In the genomic region with DNA sequence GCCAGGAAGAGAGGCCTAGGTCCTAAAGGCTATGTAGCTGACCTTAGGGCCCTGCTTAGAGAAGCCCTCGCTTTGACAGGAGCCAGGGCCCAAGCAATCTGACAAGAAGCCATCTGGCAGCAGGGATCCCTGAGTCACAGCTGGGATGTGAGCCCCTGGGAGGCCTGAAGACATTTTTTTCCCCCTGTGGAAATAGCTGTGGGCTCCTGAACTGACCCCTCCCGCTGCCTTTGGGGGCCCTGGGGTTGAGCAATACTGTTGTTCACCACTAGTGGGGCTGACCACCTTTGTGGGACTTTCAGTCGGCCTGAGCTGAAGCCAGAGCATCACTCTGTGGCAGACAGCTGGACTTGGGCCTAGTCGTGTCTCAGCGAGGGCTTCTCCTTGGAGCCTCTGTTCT, we compare ENCODE assay signal across 10 mouse cellular contexts.
DNase-seq lines count a peak whose midpoint lies in the region; ATAC-seq lines count a peak whose summit lies in the region.
"Had no signal": no experiment of that assay in that cellular context is flagged by ENCODE, and none has a peak within 500 bp of the region (broad histone marks: within the 10 kb centered on the region; RNA-seq: fewer than 3 reads in every experiment).

No protein-coding gene starts in this region.

- no peak overlapping the region for H3K9ac ChIP-seq in kidney, embryonic 15.5 days
- H3K9ac ChIP-seq in limb, embryonic 11.5 days (ENCODE audit: low read length): peak overlapping the region; percentile 17; the same call in 1 of the 2 replicates

- ATAC-seq in kidney, embryonic 15.5 days (replicated peaks; ENCODE audit: low FRiP score): no peak
- no peak for ATAC-seq in limb, embryonic 11.5 days (ENCODE audit: insufficient number of reproducible peaks, low FRiP score, low TSS enrichment, low read depth)
- ATAC-seq: midbrain, embryonic 16.5 days had no signal

- no peaks in the 10 kb centered on the region for H3K9me3 ChIP-seq in kidney, embryonic 15.5 days (replicated peaks)
- H3K9me3 ChIP-seq in limb, embryonic 11.5 days (ENCODE audit: control insufficient read depth, low read length): no peaks in the 10 kb centered on the region

- DNase-seq in kidney, postnatal 25 days: no peak
- peak; percentile 20 for DNase-seq in ES-CJ7 (ENCODE audit: low read depth, low spot score)
- peak; percentile 86 for DNase-seq in fibroblast of lung, adult 2 months (ENCODE audit: low read depth)
- DNase-seq in limb, embryonic 11.5 days (ENCODE audit: low spot score): peak; percentile 50
- no peak for DNase-seq in adrenal gland, postnatal 25 days
- DNase-seq in layer of hippocampus, adult 8-10 months (ENCODE audit: low spot score in 2 of 2): no peak
- no peak for DNase-seq in adrenal gland, adult (ENCODE audit: inconsistent age in 2 of 2, low spot score in 1 of 2)
- DNase-seq: cerebellum, adult 11 months had no signal

- no peak overlapping the region for H3K4me3 ChIP-seq in kidney, embryonic 15.5 days (replicated peaks)
- H3K4me3 ChIP-seq in limb, embryonic 11.5 days (ENCODE audit: low read depth, low read length): no peak overlapping the region

- H3K36me3 ChIP-seq in kidney, embryonic 15.5 days: no peaks in the 10 kb centered on the region
- H3K36me3 ChIP-seq in limb, embryonic 11.5 days (ENCODE audit: control insufficient read depth, insufficient read depth, low read length): no peaks in the 10 kb centered on the region

- peaks cover 50% of the 10 kb centered on the region for H3K4me1 ChIP-seq in kidney, embryonic 15.5 days
- H3K4me1 ChIP-seq in limb, embryonic 11.5 days (ENCODE audit: control insufficient read depth, insufficient read depth, low read length): peaks cover 33% of the 10 kb centered on the region

- peak overlapping the region; percentile 94 for H3K27ac ChIP-seq in kidney, embryonic 15.5 days
- no peak overlapping the region for H3K27ac ChIP-seq in limb, embryonic 11.5 days (replicated peaks; ENCODE audit: low read depth, low read length)

- no peak overlapping the region for H3K4me2 ChIP-seq in kidney, embryonic 15.5 days
- H3K4me2 ChIP-seq in limb, embryonic 11.5 days (ENCODE audit: low read depth, severe bottlenecking): no peak overlapping the region

- H3K27me3 ChIP-seq in kidney, embryonic 15.5 days: no peaks in the 10 kb centered on the region
- H3K27me3 ChIP-seq in limb, embryonic 11.5 days (ENCODE audit: control insufficient read depth, insufficient read depth, low read length): no peaks in the 10 kb centered on the region

- 46% methylated on average over 5 of the region's 5 CpGs for WGBS in kidney, embryonic 15.5 days
- 47% methylated on average over 5 of the region's 5 CpGs for WGBS in limb, embryonic 11.5 days

Comparison
In these comparisons a context has a peak if more than half of its experiments do, and no peak if none do; other contexts are left out.
1. DNase-seq: peak in ES-CJ7 (single experiment), fibroblast of lung, adult 2 months (single experiment) and limb, embryonic 11.5 days (single experiment); none in kidney, postnatal 25 days (0 of 2), adrenal gland, postnatal 25 days (single experiment), layer of hippocampus, adult 8-10 months (0 of 2) and adrenal gland, adult (0 of 2).